Mouse (Mus musculus) liver, adult 2 months (tissue): ENCODE measurements around the gene Csnk2b. TPM values are rescaled to one million over a fixed set of nuclear protein-coding genes. Genes with fewer than 3 reads are reported as not detected.

Source experiments
- DNase-seq: peaks from one replicate; pipeline ENCODE4 v3.0.0-alpha.2; 2011; ENCODE audit warnings: low read depth, low spot score; ENCODE audit errors: extremely low read depth
- H3K27ac ChIP-seq: fragments of 200-500 bp; replicated peaks from 2 replicates; pipeline ENCODE4 v1.5.1; 2012; ENCODE audit warnings: low read depth, mild to moderate bottlenecking, control low read depth, inconsistent platforms, low read length; ENCODE audit not compliant: insufficient read depth
- H3K27me3 ChIP-seq: fragments of 200-500 bp; 2 replicates; pipeline ENCODE4 v1.6.1; 2012; ENCODE audit warnings: mild to moderate bottlenecking, moderate library complexity, low read length, inconsistent platforms; ENCODE audit not compliant: control insufficient read depth, insufficient read depth
- H3K36me3 ChIP-seq: fragments of 200-500 bp; 2 replicates; pipeline ENCODE4 v1.6.1; 2012; ENCODE audit warnings: low read length, inconsistent platforms; ENCODE audit not compliant: control insufficient read depth, insufficient read depth
- H3K4me1 ChIP-seq: fragments of 200-500 bp; 2 replicates; pipeline ENCODE4 v1.6.1; 2011; ENCODE audit warnings: low read length; ENCODE audit not compliant: control insufficient read depth, insufficient read depth
- H3K4me3 ChIP-seq: fragments of 200-500 bp; 2 replicates; pipeline ENCODE4 v1.5.1; 2011; ENCODE audit warnings: low read depth, mild to moderate bottlenecking, control low read depth, low read length, moderate library complexity; ENCODE audit not compliant: insufficient read depth
- H3K79me2 ChIP-seq: fragments of 200-500 bp; 2 replicates; pipeline ENCODE4 v1.6.1; 2012; ENCODE audit warnings: inconsistent platforms, mild to moderate bottlenecking, low read length, moderate library complexity; ENCODE audit not compliant: control insufficient read depth, insufficient read depth
- H3K9ac ChIP-seq: fragments of 200-500 bp; 2 replicates; pipeline ENCODE4 v1.6.1; 2012; ENCODE audit warnings: low read depth, mild to moderate bottlenecking, control low read depth, inconsistent platforms, low read length
- CTCF ChIP-seq: fragments of 200-500 bp; IDR thresholded peaks from 2 replicates; pipeline ENCODE4 v1.5.1; 2011; ENCODE audit warnings: low read depth, low read length, control low read depth
- POLR2A ChIP-seq: fragments of 200-500 bp; IDR thresholded peaks from 2 replicates; pipeline ENCODE4 v1.6.1; 2011; ENCODE audit warnings: low read length, control low read depth; ENCODE audit not compliant: insufficient read depth; ENCODE audit errors: extremely low read depth
- WGBS: fragments of 180-500 bp; shearing (Covaris S2); methylation state at CpG from one replicate; pipeline ENCODE4 v1.1.7; 2018; 5-methylcytosine and 5-hydroxymethylcytosine counted together
- polyA plus RNA-seq: library from polyadenylated mRNA; depleted of rRNA; stranded (reverse); fragments of >200 nt; gene quantifications from 2 replicates; pipeline ENCODE4 v1.2.3, GENCODE M21; 2012
- total RNA-seq: library from RNA; depleted of rRNA; stranded (reverse); fragments of >200 nt; gene quantifications from 2 replicates; pipeline ENCODE4 v1.2.3, GENCODE M21; 2014

Csnk2b gene
- total and polyA plus RNA-seq, 2 experiments = 60.9 to 228 TPM

DNA sequence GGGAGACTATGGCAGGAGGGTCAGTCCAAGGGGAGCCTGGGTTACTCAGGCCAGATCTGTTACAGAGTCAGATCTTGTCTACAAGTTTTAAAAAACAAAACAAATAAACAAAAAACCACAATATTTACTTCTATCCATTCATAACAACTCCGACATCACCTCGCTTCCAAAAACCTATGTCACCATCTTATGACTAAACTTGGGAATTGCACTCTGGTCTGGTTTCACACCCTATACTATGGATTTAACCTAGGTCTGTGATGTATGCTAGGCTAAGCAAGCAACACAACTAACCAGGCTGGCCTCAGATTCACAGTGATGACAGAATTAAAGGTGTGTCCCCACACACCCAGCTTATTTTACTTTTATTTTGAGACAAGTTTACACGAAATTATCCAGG, 15.3 kb downstream of the Csnk2b start:
- Histone ChIP-seq H3K79me2 (no peaks in the 10 kb centered on the region), H3K27me3 (no peaks in the 10 kb centered on the region), H3K4me1 (peaks cover 7% of the 10 kb centered on the region; the same call in 1 of the 2 replicates), H3K4me3 (no peak overlapping the region), H3K9ac (no peak overlapping the region), H3K36me3 (peaks cover 5% of the 10 kb centered on the region; the same call in 1 of the 2 replicates), H3K27ac (no peak overlapping the region)
- no peak for DNase-seq
- WGBS = 80% methylated on average over 3 of the region's 3 CpGs
- TF ChIP-seq CTCF = no peak
- no peak for TF ChIP-seq POLR2A

DNA sequence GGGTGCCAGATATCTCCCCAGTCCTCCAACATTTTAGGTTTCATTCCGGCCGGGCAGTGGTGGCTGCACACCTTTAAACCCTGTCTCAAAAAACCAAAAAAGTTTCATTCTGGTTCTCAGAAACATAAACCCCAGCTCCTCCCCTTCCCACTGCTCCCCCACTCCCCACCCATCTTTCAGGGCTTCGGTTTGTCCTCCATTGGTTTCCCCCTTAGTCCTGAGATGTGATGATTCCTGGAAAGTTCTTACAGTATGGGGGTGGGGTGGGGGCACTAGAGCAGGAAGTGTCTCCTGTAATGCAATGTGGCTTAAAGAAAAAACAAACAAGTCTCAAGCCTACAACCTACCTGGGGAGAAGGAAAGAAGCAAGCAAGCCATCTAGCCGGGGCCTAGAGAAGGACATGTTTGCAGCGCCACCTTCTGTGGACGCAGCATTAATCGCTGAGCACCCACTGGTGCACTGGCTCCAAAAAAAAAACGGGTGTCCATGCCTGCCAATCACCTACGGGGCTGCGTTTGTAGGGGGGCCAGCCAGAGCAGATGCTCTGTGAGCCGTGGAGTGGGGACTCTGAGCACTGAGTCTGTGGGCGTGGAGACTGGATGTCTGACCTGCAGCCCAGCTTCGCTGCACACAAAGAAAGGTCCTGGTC, 16.0 kb downstream of the Csnk2b start:
- Histone ChIP-seq H3K4me1 (peaks cover 7% of the 10 kb centered on the region; the same call in 1 of the 2 replicates), H3K27me3 (no peaks in the 10 kb centered on the region), H3K27ac (no peak overlapping the region), H3K9ac (no peak overlapping the region), H3K36me3 (peaks cover 8% of the 10 kb centered on the region), H3K4me3 (no peak overlapping the region), H3K79me2 (no peaks in the 10 kb centered on the region)
- WGBS = 43% methylated on average over 13 of the region's 13 CpGs
- no peak for DNase-seq
- no peak for TF ChIP-seq POLR2A
- TF ChIP-seq CTCF = peak; percentile 64

DNA sequence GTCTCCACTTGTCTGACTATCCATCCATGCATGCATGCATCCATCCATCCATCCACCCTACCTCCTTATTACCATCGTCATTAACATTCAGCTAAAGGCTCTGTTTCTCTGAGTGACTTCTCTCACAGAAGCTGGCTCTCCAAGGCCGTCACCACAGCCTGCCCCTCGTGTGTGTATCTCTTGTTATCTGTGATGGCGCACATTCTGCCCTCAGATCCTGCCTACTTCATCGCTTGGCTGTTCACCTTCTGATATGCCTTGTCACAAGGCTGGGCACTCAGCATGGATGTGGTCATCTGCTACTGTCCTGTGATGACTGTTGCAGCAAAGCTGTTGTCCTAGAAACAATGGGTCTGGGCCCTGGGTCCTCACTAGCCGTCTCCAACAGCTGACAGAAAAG, 17.1 kb downstream of the Csnk2b start:
- no peak overlapping the region for H3K9ac ChIP-seq

DNA sequence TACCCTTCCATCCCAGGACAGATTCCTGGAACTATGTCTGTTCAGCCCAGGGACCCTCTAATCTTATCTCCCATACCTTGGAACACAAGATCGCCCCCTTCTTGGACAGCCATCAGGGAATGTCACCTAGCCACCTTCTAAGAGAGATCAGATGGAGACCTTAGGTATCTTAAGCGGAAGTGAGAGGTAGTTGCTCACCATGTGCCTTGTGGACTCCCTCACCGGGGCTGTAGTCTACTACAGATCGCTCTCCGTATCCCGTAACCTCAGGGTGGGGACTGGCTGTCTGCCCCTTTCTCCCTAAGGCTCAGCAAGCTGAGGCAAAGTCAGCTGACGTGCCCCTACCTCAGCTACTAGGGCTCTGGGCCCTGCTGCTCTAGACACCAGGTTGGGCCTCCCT, 17.8 kb downstream of the Csnk2b start:
- WGBS = 97% methylated on average over 7 of the region's 7 CpGs

More for the DNA sequence above, 17.1 kb downstream of the Csnk2b start:
- Histone ChIP-seq H3K36me3 (peaks cover 8% of the 10 kb centered on the region), H3K27ac (no peak overlapping the region), H3K4me1 (peaks cover 7% of the 10 kb centered on the region; the same call in 1 of the 2 replicates), H3K27me3 (no peaks in the 10 kb centered on the region), H3K79me2 (no peaks in the 10 kb centered on the region), H3K4me3 (no peak overlapping the region)
- TF ChIP-seq CTCF (no peak), POLR2A (no peak)
- DNase-seq = no peak
- 84% methylated on average over 6 of the region's 6 CpGs for WGBS

DNA sequence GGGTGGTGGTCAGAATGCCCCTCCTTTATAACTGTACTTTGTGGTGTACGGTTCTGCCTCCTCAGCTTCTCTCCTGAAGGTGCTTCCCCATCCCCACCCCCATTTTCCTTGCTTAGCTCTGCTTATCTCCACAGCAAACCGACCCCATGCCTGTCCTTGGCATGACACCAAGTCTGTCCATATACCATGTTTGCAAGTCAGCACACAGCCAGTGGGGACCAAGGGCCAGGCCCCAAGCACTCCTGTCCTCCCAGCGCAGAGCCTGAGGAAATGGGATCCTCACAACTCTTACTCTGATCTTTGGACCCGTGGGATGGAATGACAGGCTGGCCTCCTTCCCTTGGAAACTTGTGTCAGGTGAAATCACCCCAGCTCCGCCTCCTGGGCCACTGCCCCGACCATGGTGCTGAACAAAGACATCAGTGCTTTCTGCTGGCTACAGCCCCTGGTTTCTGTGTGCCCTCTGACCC, 18.6 kb downstream of the Csnk2b start:
- H3K79me2 ChIP-seq = no peaks in the 10 kb centered on the region
- DNase-seq = peak; percentile 72
- H3K4me1 ChIP-seq = peaks cover 7% of the 10 kb centered on the region; the same call in 1 of the 2 replicates
- H3K9ac ChIP-seq = no peak overlapping the region
- no peak for TF ChIP-seq CTCF
- no peak for TF ChIP-seq POLR2A
- H3K4me3 ChIP-seq = no peak overlapping the region
- no peak overlapping the region for H3K27ac ChIP-seq
- no peaks in the 10 kb centered on the region for H3K27me3 ChIP-seq
- 17% methylated on average over 6 of the region's 6 CpGs for WGBS
- H3K36me3 ChIP-seq = peaks cover 8% of the 10 kb centered on the region

More for the DNA sequence above, 17.8 kb downstream of the Csnk2b start:
- Histone ChIP-seq H3K9ac (no peak overlapping the region), H3K36me3 (peaks cover 8% of the 10 kb centered on the region), H3K4me3 (no peak overlapping the region), H3K27ac (no peak overlapping the region), H3K27me3 (no peaks in the 10 kb centered on the region), H3K79me2 (no peaks in the 10 kb centered on the region), H3K4me1 (peaks cover 7% of the 10 kb centered on the region; the same call in 1 of the 2 replicates)
- no peak for DNase-seq
- TF ChIP-seq CTCF = no peak
- TF ChIP-seq POLR2A = no peak

DNA sequence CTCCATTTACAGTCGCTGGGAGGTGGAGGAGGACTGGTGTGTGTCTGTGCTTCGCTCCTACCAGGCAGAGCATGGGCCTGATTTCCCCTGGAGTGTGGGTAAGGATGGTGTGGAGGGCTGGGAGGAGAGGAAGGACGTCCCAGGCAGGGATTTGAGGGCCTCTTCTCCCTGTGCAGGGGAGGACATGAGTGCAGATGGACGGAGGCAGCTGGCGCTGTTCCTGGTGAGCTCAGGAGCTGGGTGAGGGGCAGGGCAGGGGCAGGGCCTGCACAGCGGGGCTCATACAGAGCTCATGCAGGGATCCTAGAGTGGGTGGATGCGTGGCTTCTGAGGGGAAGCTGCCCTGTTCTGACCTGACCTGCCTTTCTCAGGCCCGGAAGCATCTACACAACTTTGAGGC, 19.6 kb downstream of the Csnk2b start:
- Histone ChIP-seq H3K4me3 (no peak overlapping the region), H3K79me2 (no peaks in the 10 kb centered on the region), H3K27ac (no peak overlapping the region), H3K4me1 (peaks cover 7% of the 10 kb centered on the region; the same call in 1 of the 2 replicates), H3K27me3 (no peaks in the 10 kb centered on the region), H3K9ac (no peak overlapping the region), H3K36me3 (peaks cover 9% of the 10 kb centered on the region)
- no peak for TF ChIP-seq POLR2A
- TF ChIP-seq CTCF = no peak
- WGBS = 86% methylated on average over 8 of the region's 8 CpGs
- DNase-seq = no peak
